Mouse (Mus musculus) neural tube, embryonic 13.5 days (tissue): ENCODE data around the gene Cfap43. TPM values are rescaled to one million over a fixed set of nuclear protein-coding genes. Genes with fewer than 3 reads are reported as not detected.

Experiments
- ATAC-seq: fragments of 200-750 bp; cut with Nextera tagmentation; 2 replicates; pipeline ENCODE4 v1.8.0; 2017; ENCODE audit warnings: low read depth, mild to moderate bottlenecking, moderate TSS enrichment, moderate library complexity
- H3K27ac ChIP-seq: fragments of 300-500 bp; sonication (generic); replicated peaks from 2 replicates; pipeline ENCODE4 v1.5.1; 2015; ENCODE audit warnings: moderate library complexity, mild to moderate bottlenecking, inconsistent platforms
- H3K27me3 ChIP-seq: fragments of 300-500 bp; sonication (generic); 2 replicates; pipeline ENCODE4 v1.6.1; 2015; ENCODE audit warnings: mild to moderate bottlenecking, inconsistent platforms
- H3K36me3 ChIP-seq: fragments of 300-500 bp; sonication (generic); 2 replicates; pipeline ENCODE4 v1.6.1; 2015; ENCODE audit warnings: mild to moderate bottlenecking, inconsistent platforms
- H3K4me1 ChIP-seq: fragments of 300-500 bp; sonication (generic); replicated peaks from 2 replicates; pipeline ENCODE4 v1.6.1; 2015; ENCODE audit warnings: inconsistent platforms
- H3K4me2 ChIP-seq: fragments of 300-500 bp; sonication (generic); 2 replicates; pipeline ENCODE4 v1.6.1; 2015; ENCODE audit warnings: inconsistent platforms, mild to moderate bottlenecking, moderate library complexity
- H3K4me3 ChIP-seq: fragments of 300-500 bp; sonication (generic); 2 replicates; pipeline ENCODE4 v1.5.1; 2015; ENCODE audit warnings: mild to moderate bottlenecking, inconsistent platforms
- H3K9ac ChIP-seq: fragments of 300-500 bp; sonication (generic); 2 replicates; pipeline ENCODE4 v1.6.1; 2015; ENCODE audit warnings: moderate library complexity, mild to moderate bottlenecking, inconsistent platforms
- H3K9me3 ChIP-seq: fragments of 300-500 bp; sonication (generic); 2 replicates; pipeline ENCODE4 v1.6.1; 2016; ENCODE audit warnings: inconsistent platforms
- WGBS: fragments of 180-500 bp; shearing (Covaris S2); methylation state at CpG from one replicate; pipeline ENCODE4 v1.1.7; 2015; 5-methylcytosine and 5-hydroxymethylcytosine counted together
- polyA plus RNA-seq: library from polyadenylated mRNA; unstranded; fragments of >200 nt; fragmentation: Nextera tagmentation; extraction: Ambion mirVana; gene quantifications from 2 replicates; pipeline ENCODE4 v1.2.1, GENCODE M21; 2015

Gene Cfap43
- polyA plus RNA-seq, 1 experiment from 2014 or later, result 0.28 TPM

DNA sequence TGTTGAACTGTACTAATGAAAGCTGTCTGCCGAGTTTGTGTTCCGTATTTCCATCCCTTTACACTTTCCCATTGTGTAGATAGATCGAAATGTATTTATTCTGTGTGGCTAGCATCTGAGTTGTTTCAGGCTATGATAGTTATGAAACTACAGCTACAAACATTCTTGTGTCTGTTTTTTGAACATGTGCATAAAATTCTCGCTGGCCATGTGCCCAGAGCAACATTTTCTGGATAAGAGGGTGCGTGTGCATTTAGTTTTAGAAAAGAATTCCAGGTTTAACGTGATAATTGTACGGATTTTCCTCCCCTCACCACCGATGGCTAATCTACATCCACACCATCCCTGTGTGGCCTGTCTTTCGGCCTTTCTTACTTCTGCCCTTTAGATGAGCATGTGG, 205.6 kb downstream of the Cfap43 start:
- no peak overlapping the region for H3K27ac ChIP-seq
- H3K9ac ChIP-seq, result no peak overlapping the region

DNA sequence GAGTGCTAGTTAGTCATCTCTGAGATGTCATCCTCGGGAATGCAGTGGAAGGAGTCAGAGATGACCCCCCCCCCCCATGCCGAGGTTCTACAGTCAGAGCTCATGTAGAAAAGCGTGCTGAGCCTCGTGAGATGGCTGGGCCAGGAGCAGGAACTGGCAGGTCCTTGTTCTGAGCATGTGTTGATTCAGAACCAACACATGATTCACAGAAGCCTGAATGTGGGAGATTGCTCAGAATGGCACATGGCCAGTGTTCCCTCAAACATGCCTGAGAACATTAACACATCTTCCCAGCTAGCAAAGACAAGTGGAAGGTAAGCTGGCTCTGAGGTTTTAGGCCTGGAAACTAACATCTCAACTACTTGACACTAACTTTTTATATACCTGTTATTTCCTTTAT, 208.7 kb downstream of the Cfap43 start:
- no peaks in the 10 kb centered on the region for H3K27me3 ChIP-seq
- whole genome bisulfite sequencing, result 88% methylated on average over 4 of the region's 4 CpGs
- no peaks in the 10 kb centered on the region for H3K4me1 ChIP-seq
- no peaks in the 10 kb centered on the region for H3K9me3 ChIP-seq
- no peak overlapping the region for H3K27ac ChIP-seq
- H3K9ac ChIP-seq, result no peak overlapping the region
- H3K4me3 ChIP-seq, result no peak overlapping the region
- no peaks in the 10 kb centered on the region for H3K36me3 ChIP-seq
- no peak overlapping the region for H3K4me2 ChIP-seq
- no peak for ATAC-seq

More for the DNA sequence above, 205.6 kb downstream of the Cfap43 start:
- Histone ChIP-seq H3K27me3 (no peaks in the 10 kb centered on the region), H3K4me3 (no peak overlapping the region), H3K4me2 (no peak overlapping the region), H3K4me1 (no peaks in the 10 kb centered on the region), H3K36me3 (no peaks in the 10 kb centered on the region), H3K9me3 (no peaks in the 10 kb centered on the region)
- no peak for ATAC-seq
- WGBS, result 85% methylated on average over 9 of the region's 9 CpGs

GRCm38 (mm10) chr19:47705772-47706309, 213.2 kb downstream of the Cfap43 start:
- no peak overlapping the region for H3K9ac ChIP-seq
- H3K9me3 ChIP-seq, result no peaks in the 10 kb centered on the region
- WGBS, result 92% methylated on average over 8 of the region's 8 CpGs
- H3K36me3 ChIP-seq, result no peaks in the 10 kb centered on the region
- no peaks in the 10 kb centered on the region for H3K27me3 ChIP-seq
- no peaks in the 10 kb centered on the region for H3K4me1 ChIP-seq
- no peak overlapping the region for H3K4me3 ChIP-seq
- ATAC-seq, result no peak
- no peak overlapping the region for H3K4me2 ChIP-seq
- no peak overlapping the region for H3K27ac ChIP-seq

DNA sequence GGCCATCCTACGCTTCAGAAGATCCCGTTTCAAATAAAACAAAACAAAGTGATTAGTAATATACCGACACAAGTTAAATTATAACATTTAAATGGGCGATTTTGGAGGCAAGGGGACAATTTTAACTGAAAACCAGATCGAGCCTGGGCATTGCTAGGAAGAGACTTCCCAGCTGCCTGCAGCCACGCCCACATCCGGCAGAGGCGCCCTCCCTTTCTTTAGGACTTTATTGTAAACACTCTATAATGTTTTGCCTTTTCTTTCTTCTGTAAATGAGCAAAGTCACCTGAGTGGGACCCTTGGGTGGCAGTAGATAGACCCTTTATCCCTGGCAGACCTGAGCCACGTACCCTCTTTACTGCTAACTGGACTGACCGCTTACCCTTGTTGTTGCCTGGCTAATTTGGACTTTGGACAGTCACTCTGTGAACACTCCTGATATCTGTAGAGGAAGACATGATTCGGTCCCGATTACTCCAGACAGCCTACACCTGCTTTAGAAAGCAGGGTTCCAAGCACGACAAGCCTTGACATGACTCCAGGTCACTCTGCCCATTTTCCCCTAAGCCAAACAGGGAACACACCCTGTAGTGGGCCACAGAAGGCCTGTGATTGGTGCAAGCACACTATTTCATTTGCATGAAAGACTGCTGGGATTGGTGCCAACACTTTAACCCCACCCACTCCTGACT, 213.9 kb downstream of the Cfap43 start:
- no peaks in the 10 kb centered on the region for H3K4me1 ChIP-seq
- H3K27ac ChIP-seq, result no peak overlapping the region
- H3K36me3 ChIP-seq, result no peaks in the 10 kb centered on the region
- H3K9me3 ChIP-seq, result no peaks in the 10 kb centered on the region
- H3K4me3 ChIP-seq, result no peak overlapping the region
- H3K27me3 ChIP-seq, result no peaks in the 10 kb centered on the region
- no peak for ATAC-seq
- WGBS, result 72% methylated on average over 13 of the region's 13 CpGs
- no peak overlapping the region for H3K9ac ChIP-seq
- no peak overlapping the region for H3K4me2 ChIP-seq

DNA sequence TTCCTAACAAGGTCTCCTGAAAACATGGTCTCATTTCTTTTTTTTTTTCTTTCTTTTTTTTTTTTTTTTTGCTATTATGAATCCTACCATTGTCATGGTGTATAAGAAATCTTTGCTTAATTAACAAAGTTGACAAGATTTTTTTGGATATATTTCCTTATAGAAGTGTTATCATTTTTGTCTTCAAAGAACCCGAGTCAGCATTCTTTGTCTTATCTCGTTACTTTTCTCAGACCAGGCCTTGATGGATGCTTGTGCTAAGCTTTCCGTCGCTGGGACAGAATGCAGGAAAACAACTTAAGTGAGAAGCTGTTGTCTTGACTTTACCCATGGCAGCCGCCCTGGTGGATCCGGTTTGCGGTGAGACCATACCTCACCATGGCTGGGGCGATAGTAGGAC, 218.6 kb downstream of the Cfap43 start:
- Histone ChIP-seq H3K27ac (no peak overlapping the region), H3K4me2 (no peak overlapping the region), H3K4me3 (no peak overlapping the region), H3K36me3 (no peaks in the 10 kb centered on the region), H3K27me3 (no peaks in the 10 kb centered on the region), H3K9me3 (no peaks in the 10 kb centered on the region), H3K4me1 (peaks cover 7% of the 10 kb centered on the region), H3K9ac (no peak overlapping the region)
- WGBS, result 90% methylated on average over 8 of the region's 8 CpGs
- ATAC-seq, result no peak

GRCm38 (mm10) chr19:47699743-47700142, 219.3 kb downstream of the Cfap43 start:
- Histone ChIP-seq H3K4me1 (peaks cover 7% of the 10 kb centered on the region), H3K27me3 (no peaks in the 10 kb centered on the region), H3K4me2 (no peak overlapping the region), H3K9ac (no peak overlapping the region), H3K36me3 (no peaks in the 10 kb centered on the region), H3K27ac (no peak overlapping the region), H3K9me3 (no peaks in the 10 kb centered on the region), H3K4me3 (no peak overlapping the region)
- 43% methylated on average over 9 of the region's 9 CpGs for WGBS
- ATAC-seq, result no peak

GRCm38 (mm10) chr19:47698266-47698665, 220.8 kb downstream of the Cfap43 start:
- Histone ChIP-seq H3K4me2 (no peak overlapping the region), H3K27ac (no peak overlapping the region), H3K4me1 (peaks cover 7% of the 10 kb centered on the region), H3K9ac (no peak overlapping the region), H3K27me3 (no peaks in the 10 kb centered on the region), H3K9me3 (no peaks in the 10 kb centered on the region), H3K4me3 (no peak overlapping the region), H3K36me3 (no peaks in the 10 kb centered on the region)
- no peak for ATAC-seq
- WGBS, result 75% methylated on average over 9 of the region's 9 CpGs

DNA sequence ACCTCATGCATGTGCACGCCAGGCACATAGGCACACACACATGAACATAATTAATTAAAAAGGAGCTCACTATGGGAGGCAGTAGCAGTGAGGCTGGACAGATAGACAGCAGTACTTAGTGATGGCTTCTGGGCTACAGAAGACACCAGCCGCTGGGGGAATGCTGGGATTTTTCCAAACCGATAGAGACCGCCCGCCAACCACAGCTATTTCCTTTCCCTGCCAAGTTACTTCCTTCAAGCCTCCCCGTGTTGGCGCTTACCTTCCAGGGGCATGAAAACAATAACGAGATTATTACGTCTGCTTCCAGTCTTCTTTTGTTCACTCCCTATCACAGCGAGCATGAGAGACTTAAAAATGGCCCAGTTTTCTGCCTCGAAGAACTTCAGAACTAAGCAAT, 222.0 kb downstream of the Cfap43 start:
- no peak overlapping the region for H3K4me2 ChIP-seq
- H3K27ac ChIP-seq, result no peak overlapping the region
- no peak overlapping the region for H3K4me3 ChIP-seq
- H3K36me3 ChIP-seq, result no peaks in the 10 kb centered on the region
- peaks cover 7% of the 10 kb centered on the region for H3K4me1 ChIP-seq
- no peaks in the 10 kb centered on the region for H3K9me3 ChIP-seq
- no peak for ATAC-seq
- no peaks in the 10 kb centered on the region for H3K27me3 ChIP-seq
- H3K9ac ChIP-seq, result no peak overlapping the region
- WGBS, result 89% methylated on average over 11 of the region's 11 CpGs

GRCm38 (mm10) chr19:47696411-47696810, 222.7 kb downstream of the Cfap43 start:
- Histone ChIP-seq H3K4me1 (peaks cover 7% of the 10 kb centered on the region), H3K4me2 (no peak overlapping the region), H3K36me3 (no peaks in the 10 kb centered on the region), H3K9ac (no peak overlapping the region), H3K27ac (no peak overlapping the region), H3K9me3 (no peaks in the 10 kb centered on the region), H3K4me3 (no peak overlapping the region), H3K27me3 (no peaks in the 10 kb centered on the region)
- no peak for ATAC-seq
- WGBS, result 94% methylated on average over 8 of the region's 8 CpGs

DNA sequence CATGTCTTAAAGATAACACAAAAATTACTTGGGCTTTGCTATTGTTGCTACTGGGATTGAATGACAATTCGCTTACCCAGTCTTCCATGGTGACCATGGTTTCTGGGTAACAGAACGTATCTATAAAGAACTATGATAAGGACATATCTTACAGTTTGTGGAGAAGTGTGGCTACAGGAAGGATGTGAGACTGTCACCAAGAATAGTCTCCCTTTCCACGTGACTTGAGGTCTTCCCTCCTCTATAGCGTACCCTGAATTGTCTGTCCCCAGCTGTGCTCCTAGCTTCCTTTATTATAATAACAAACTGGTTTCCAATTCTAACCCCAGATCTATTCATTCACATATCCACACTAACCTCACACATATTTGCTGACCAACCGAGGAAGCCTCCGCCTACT, 223.4 kb downstream of the Cfap43 start:
- Histone ChIP-seq H3K36me3 (no peaks in the 10 kb centered on the region), H3K4me1 (peaks cover 7% of the 10 kb centered on the region), H3K4me3 (no peak overlapping the region), H3K27ac (no peak overlapping the region), H3K27me3 (no peaks in the 10 kb centered on the region), H3K4me2 (no peak overlapping the region), H3K9me3 (no peaks in the 10 kb centered on the region), H3K9ac (no peak overlapping the region)
- 90% methylated on average over 6 of the region's 6 CpGs for WGBS
- no peak for ATAC-seq

DNA sequence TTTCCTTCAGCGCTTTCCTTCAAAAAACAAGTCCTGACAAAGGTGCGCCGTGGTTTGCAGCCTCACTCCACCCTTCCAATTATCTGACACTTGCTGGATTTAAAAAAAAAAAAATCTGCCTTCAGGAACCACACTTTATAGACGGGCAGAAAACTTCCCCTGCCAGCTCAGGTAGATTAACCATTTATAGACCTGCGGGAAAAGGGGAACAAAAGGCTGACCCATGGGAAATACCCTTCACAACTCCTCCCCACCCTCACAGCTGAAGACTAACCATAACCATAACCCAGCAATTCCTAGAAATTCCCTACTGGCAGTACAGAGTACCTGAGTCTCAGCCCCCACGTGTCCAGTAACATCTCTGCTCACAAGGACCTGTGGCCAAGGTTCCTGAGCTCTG, 227.1 kb downstream of the Cfap43 start, which contains the start of gene Col17a1:
Gene Col17a1 (minus strand): TSS at position 101 of the 400 bp plus-strand sequence.
- H3K4me3 ChIP-seq, result no peak within 1 kb of the TSS
- no peak within 1 kb of the TSS for H3K4me2 ChIP-seq
- H3K36me3 ChIP-seq, result no peaks in the 10 kb centered on the region
- no peaks in the 10 kb centered on the region for H3K9me3 ChIP-seq
- no peak for ATAC-seq
- no peak within 1 kb of the TSS for H3K27ac ChIP-seq
- no peaks in the 10 kb centered on the region for H3K4me1 ChIP-seq
- no peak within 1 kb of the TSS for H3K9ac ChIP-seq
- no peaks in the 10 kb centered on the region for H3K27me3 ChIP-seq
- WGBS, result 81% methylated on average over 6 of the region's 6 CpGs

DNA sequence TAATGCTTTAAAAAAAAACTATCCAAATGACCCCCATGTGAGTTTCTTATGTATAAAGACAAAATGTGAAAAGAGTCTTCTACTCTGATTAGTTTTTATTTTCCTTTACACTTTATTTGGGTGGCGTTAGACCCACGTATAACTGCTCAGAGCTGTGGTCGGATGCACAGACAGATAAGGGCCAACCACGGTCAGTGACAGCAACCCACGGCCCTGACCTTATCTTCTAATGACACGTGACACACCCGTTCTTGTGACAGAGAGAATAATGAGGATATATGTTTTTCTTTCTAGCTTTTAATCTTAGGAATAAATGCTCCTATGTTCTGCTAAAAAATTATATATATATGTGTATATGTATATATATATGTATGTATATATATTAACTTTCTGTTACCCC, 229.5 kb downstream of the Cfap43 start:
- no peaks in the 10 kb centered on the region for H3K9me3 ChIP-seq
- H3K27me3 ChIP-seq, result no peaks in the 10 kb centered on the region
- H3K27ac ChIP-seq, result no peak overlapping the region
- peaks cover 11% of the 10 kb centered on the region for H3K4me1 ChIP-seq
- H3K4me3 ChIP-seq, result no peak overlapping the region
- no peaks in the 10 kb centered on the region for H3K36me3 ChIP-seq
- no peak overlapping the region for H3K9ac ChIP-seq
- ATAC-seq, result no peak
- H3K4me2 ChIP-seq, result no peak overlapping the region
- WGBS, result 89% methylated on average over 7 of the region's 7 CpGs
